Mouse (Mus musculus): ENCODE results near the gene Gm14124.
"Not testable (repeated sequence)": the region's sequence is repeated elsewhere in the genome, so short reads cannot be mapped to it uniquely, and the experiment has no call there.

The Gm14124 gene

GRCm38 (mm10) chr2:150257291-150257690 is at the start of gene Gm14124:
Gene Gm14124 (plus strand): TSS chr2:150257517.
- in situ Hi-C loops (cut with MboI, MseI): not testable (repeated sequence)

- in situ Hi-C loops (cut with MboI, MseI): not testable (repeated sequence)
Observed at GRCm38 (mm10) chr2:150217600-150218362, 39.5 kb upstream of the Gm14124 start, which contains the start of gene Zfp937. Gene Zfp937 (plus strand): TSS chr2:150218073.

GRCm38 (mm10) chr2:150218363-150218725 is 39.0 kb upstream of the Gm14124 start:
- in situ Hi-C loops (cut with MboI, MseI): not testable (repeated sequence)

GRCm38 (mm10) chr2:150223263-150223662 is 34.1 kb upstream of the Gm14124 start:
- in situ Hi-C loops (cut with MboI, MseI): not testable (repeated sequence)

GRCm38 (mm10) chr2:150243211-150243610 is 14.1 kb upstream of the Gm14124 start:
- in situ Hi-C loops (cut with MboI, MseI): no loop called here

- in situ Hi-C loops (cut with MboI, MseI): not testable (repeated sequence)
Observed at GRCm38 (mm10) chr2:150255491-150255890, 1.8 kb upstream of the Gm14124 start, which contains the start of gene Gm21994. Gene Gm21994 (minus strand): TSS chr2:150255591.

GRCm38 (mm10) chr2:150256861-150257260 is 456 bp upstream of the Gm14124 start:
- in situ Hi-C loops (cut with MboI, MseI): not testable (repeated sequence)

- in situ Hi-C loops (cut with MboI, MseI): no loop called here
Observed at GRCm38 (mm10) chr2:150293669-150294068, 36.4 kb downstream of the Gm14124 start.

- in situ Hi-C loops (cut with MboI, MseI): no loop called here
Observed at GRCm38 (mm10) chr2:150299096-150299495, 41.8 kb downstream of the Gm14124 start.

GRCm38 (mm10) chr2:150307183-150307773 is 50.0 kb downstream of the Gm14124 start:
- in situ Hi-C loops (cut with MboI, MseI): no loop called here

GRCm38 (mm10) chr2:150310952-150311884 is 53.9 kb downstream of the Gm14124 start:
- in situ Hi-C loops (cut with MboI, MseI): loop anchor here (5.0 to 10.0 kb wide), 3 partner anchors 51 to 441 kb away; partner anchors contain the start of gene 3300002I08Rik

- in situ Hi-C loops (cut with MboI, MseI): loop anchor here (10.0 kb wide), 1 partner anchor 249 kb away; no protein-coding TSS in a partner anchor
Observed at GRCm38 (mm10) chr2:150316140-150316539, 58.8 kb downstream of the Gm14124 start.

- in situ Hi-C loops (cut with MboI, MseI): loop anchor here (10.0 kb wide), 1 partner anchor 246 kb away; no protein-coding TSS in a partner anchor
Observed at GRCm38 (mm10) chr2:150318973-150319372, 61.7 kb downstream of the Gm14124 start.

Data from T-helper 1 cell (primary cell).